Mouse (Mus musculus) stomach, postnatal 0 days (tissue): ENCODE data around the gene Jazf1. TPM values are rescaled to one million over a fixed set of nuclear protein-coding genes. Genes with fewer than 3 reads are reported as not detected.

ENCODE experiments used
- ATAC-seq: fragments of 200-750 bp; cut with Nextera tagmentation; 2 replicates; pipeline ENCODE4 v1.8.0; 2017; ENCODE audit not compliant: low FRiP score, low TSS enrichment
- DNase-seq: peaks from one replicate; pipeline ENCODE4 v3.0.0-alpha.2; 2016; ENCODE audit warnings: low spot score
- H3K27ac ChIP-seq: fragments of 300-500 bp; sonication (generic); replicated peaks from 2 replicates; pipeline ENCODE4 v1.5.1; 2014; ENCODE audit warnings: mild to moderate bottlenecking, control low read depth
- H3K27me3 ChIP-seq: fragments of 300-500 bp; sonication (generic); 2 replicates; pipeline ENCODE4 v1.6.1; 2014; ENCODE audit warnings: low read length; ENCODE audit not compliant: control insufficient read depth, insufficient read depth
- H3K36me3 ChIP-seq: fragments of 300-500 bp; sonication (generic); 2 replicates; pipeline ENCODE4 v1.6.1; 2014; ENCODE audit warnings: low read length, mixed read lengths; ENCODE audit not compliant: control insufficient read depth, insufficient read depth
- H3K4me1 ChIP-seq: fragments of 300-500 bp; sonication (generic); replicated peaks from 2 replicates; pipeline ENCODE4 v1.6.1; 2014; ENCODE audit warnings: antibody characterized with exemption; ENCODE audit not compliant: control insufficient read depth, insufficient read depth
- H3K4me2 ChIP-seq: fragments of 300-500 bp; sonication (generic); replicated peaks from 2 replicates; pipeline ENCODE4 v1.6.1; 2014; ENCODE audit warnings: low read depth, mild to moderate bottlenecking, control low read depth, moderate library complexity
- H3K4me3 ChIP-seq: fragments of 300-500 bp; sonication (generic); 2 replicates; pipeline ENCODE4 v1.5.1; 2014; ENCODE audit warnings: low read depth, low read length, control low read depth
- H3K9ac ChIP-seq: fragments of 300-500 bp; sonication (generic); 2 replicates; pipeline ENCODE4 v1.6.1; 2014; ENCODE audit warnings: mild to moderate bottlenecking, low read length, control low read depth, mixed read lengths
- H3K9me3 ChIP-seq: fragments of 300-500 bp; sonication (generic); 2 replicates; pipeline ENCODE4 v1.6.1; 2016; ENCODE audit warnings: low read length; ENCODE audit not compliant: control insufficient read depth
- CTCF ChIP-seq: IDR thresholded peaks from 2 replicates; pipeline ENCODE4 v1.5.1; 2016; ENCODE audit warnings: antibody characterized with exemption, low read depth, mild to moderate bottlenecking, moderate library complexity
- EP300 ChIP-seq: optimal IDR thresholded peaks from 2 replicates; pipeline ENCODE3; 2016; ENCODE audit warnings: antibody characterized with exemption
- whole genome bisulfite sequencing: fragments of 180-500 bp; shearing (Covaris S2); extraction: QIAGEN DNeasy Blood & Tissue Kit; methylation state at CpG from one replicate; pipeline ENCODE4 v1.1.7; 2014; 5-methylcytosine and 5-hydroxymethylcytosine counted together
- polyA plus RNA-seq: library from polyadenylated mRNA; unstranded; fragments of >200 nt; fragmentation: Nextera tagmentation; extraction: Ambion mirVana; gene quantifications from 2 replicates; pipeline ENCODE4 v1.2.1, GENCODE M21; 2015

The Jazf1 gene
- polyA plus RNA-seq, 1 experiment from 2014 or later, result 5.1 TPM

- ATAC-seq (no peak), DNase-seq (no peak)
- Histone ChIP-seq H3K27me3 (no peaks in the 10 kb centered on the region), H3K36me3 (no peaks in the 10 kb centered on the region), H3K9ac (no peak overlapping the region), H3K9me3 (no peaks in the 10 kb centered on the region), H3K27ac (no peak overlapping the region), H3K4me3 (no peak overlapping the region), H3K4me2 (no peak overlapping the region), H3K4me1 (no peaks in the 10 kb centered on the region)
- 83% methylated on average over 6 of the region's 6 CpGs for WGBS
- TF ChIP-seq EP300, result no peak
- TF ChIP-seq CTCF, result peak; percentile 57
Observed at GRCm38 (mm10) chr6:52934021-52934420, 134.4 kb downstream of the Jazf1 start.

- H3K4me1 ChIP-seq, result no peaks in the 10 kb centered on the region
- H3K4me3 ChIP-seq, result no peak overlapping the region
- H3K4me2 ChIP-seq, result no peak overlapping the region
- no peak for DNase-seq
- WGBS, result 53% methylated on average over 7 of the region's 7 CpGs
- no peak overlapping the region for H3K27ac ChIP-seq
- no peak overlapping the region for H3K9ac ChIP-seq
- H3K27me3 ChIP-seq, result no peaks in the 10 kb centered on the region
- no peak for TF ChIP-seq CTCF
- no peak for TF ChIP-seq EP300
- H3K36me3 ChIP-seq, result no peaks in the 10 kb centered on the region
- H3K9me3 ChIP-seq, result no peaks in the 10 kb centered on the region
- 0 out of 2 replicates have a peak, but pooled peaks have one; percentile 21 for ATAC-seq
Observed at GRCm38 (mm10) chr6:52932603-52933178, 135.7 kb downstream of the Jazf1 start.

DNA sequence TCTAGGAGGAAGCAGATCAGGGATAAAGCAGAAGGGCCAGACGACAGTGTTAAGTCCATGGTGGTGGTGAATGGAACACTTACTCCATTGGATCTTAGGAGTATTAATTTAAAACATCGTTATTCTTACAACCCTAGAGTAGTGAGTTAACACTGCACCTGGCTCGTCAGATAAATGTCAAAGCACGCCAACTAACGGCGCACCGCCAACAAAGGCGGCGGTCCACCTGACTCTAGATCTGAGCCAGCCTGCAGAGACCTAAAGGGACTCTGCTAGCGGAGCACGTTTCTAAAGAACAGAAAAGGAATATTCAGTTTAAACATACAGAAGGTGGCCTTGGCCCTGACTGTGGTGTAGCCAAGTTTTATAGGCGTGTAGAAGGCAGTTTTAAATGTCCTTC is 139.1 kb downstream of the Jazf1 start:
- ATAC-seq, result no peak
- H3K27me3 ChIP-seq, result no peaks in the 10 kb centered on the region
- DNase-seq, result no peak

GRCm38 (mm10) chr6:52926947-52927346 is 141.5 kb downstream of the Jazf1 start:
- DNase-seq (no peak), ATAC-seq (no peak)
- Histone ChIP-seq H3K9ac (no peak overlapping the region), H3K9me3 (no peaks in the 10 kb centered on the region), H3K27ac (no peak overlapping the region), H3K4me3 (no peak overlapping the region), H3K4me2 (no peak overlapping the region), H3K36me3 (no peaks in the 10 kb centered on the region), H3K4me1 (no peaks in the 10 kb centered on the region), H3K27me3 (no peaks in the 10 kb centered on the region)
- no peak for TF ChIP-seq EP300
- TF ChIP-seq CTCF, result peak; percentile 69
- 79% methylated on average over 4 of the region's 4 CpGs for WGBS

More for the DNA sequence above, 139.1 kb downstream of the Jazf1 start:
- Histone ChIP-seq H3K9me3 (no peaks in the 10 kb centered on the region), H3K4me1 (no peaks in the 10 kb centered on the region), H3K27ac (no peak overlapping the region), H3K36me3 (no peaks in the 10 kb centered on the region), H3K9ac (no peak overlapping the region), H3K4me2 (no peak overlapping the region), H3K4me3 (no peak overlapping the region)
- WGBS, result 72% methylated on average over 12 of the region's 12 CpGs
- no peak for TF ChIP-seq CTCF
- TF ChIP-seq EP300, result no peak

DNA sequence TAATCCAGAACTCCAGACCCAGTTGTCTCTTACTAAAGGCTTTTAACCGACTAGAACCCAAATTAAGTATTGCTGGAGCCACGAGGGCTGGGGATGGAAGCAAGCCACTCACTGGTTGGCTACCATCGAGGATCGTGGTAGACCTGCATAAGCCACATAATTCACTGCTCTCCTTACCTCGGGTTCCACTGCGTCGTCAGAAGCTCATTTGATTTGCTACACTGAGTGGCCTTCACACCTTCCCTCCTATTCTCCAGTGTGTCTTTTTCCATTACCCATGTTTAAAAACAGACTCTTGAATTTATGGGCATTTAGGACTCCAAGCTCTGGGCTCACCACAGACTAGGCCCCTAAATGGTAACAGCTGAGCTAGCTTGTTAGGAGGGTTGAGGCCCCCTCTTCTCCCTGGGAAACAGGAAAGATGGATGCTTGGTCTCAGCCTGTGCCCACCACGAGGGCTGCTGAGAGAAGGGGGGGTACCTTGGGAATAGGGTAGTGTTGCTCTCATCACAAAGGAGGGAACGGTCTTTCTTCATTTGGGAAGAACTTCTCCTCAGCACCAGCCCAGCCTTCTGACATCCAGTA is 142.9 kb downstream of the Jazf1 start:
- WGBS, result 48% methylated on average over 9 of the region's 9 CpGs
- H3K9ac ChIP-seq, result no peak overlapping the region
- no peaks in the 10 kb centered on the region for H3K36me3 ChIP-seq
- no peak; the same call in 1 of the 2 replicates for ATAC-seq
- no peak for DNase-seq
- H3K4me2 ChIP-seq, result no peak overlapping the region
- no peak overlapping the region for H3K4me3 ChIP-seq
- H3K9me3 ChIP-seq, result no peaks in the 10 kb centered on the region
- H3K27me3 ChIP-seq, result no peaks in the 10 kb centered on the region
- TF ChIP-seq CTCF (no peak), EP300 (no peak)
- no peaks in the 10 kb centered on the region for H3K4me1 ChIP-seq
- H3K27ac ChIP-seq, result peak overlapping the region; percentile 10; the same call in 1 of the 2 replicates

- no peaks in the 10 kb centered on the region for H3K27me3 ChIP-seq
- H3K27ac ChIP-seq, result no peak overlapping the region
- H3K4me3 ChIP-seq, result no peak overlapping the region
- no peaks in the 10 kb centered on the region for H3K36me3 ChIP-seq
- no peaks in the 10 kb centered on the region for H3K4me1 ChIP-seq
- TF ChIP-seq CTCF, result no peak
- TF ChIP-seq EP300, result no peak
- no peak for ATAC-seq
- no peak for DNase-seq
- H3K4me2 ChIP-seq, result no peak overlapping the region
- 79% methylated on average over 6 of the region's 6 CpGs for WGBS
- no peaks in the 10 kb centered on the region for H3K9me3 ChIP-seq
- no peak overlapping the region for H3K9ac ChIP-seq
Observed at GRCm38 (mm10) chr6:52921248-52921647, 147.2 kb downstream of the Jazf1 start.
